Mouse (Mus musculus) mesoderm, embryonic 11.5 days (tissue): ENCODE data around the gene Sik2.

Experiments
- DNase-seq: peaks from one replicate; pipeline ENCODE4 v3.0.0-alpha.2; 2012; ENCODE audit warnings: low read depth, low spot score

Gene Sik2

GRCm38 (mm10) chr9:50986123-50986522, 22.8 kb downstream of the Sik2 start:
- DNase-seq: peak; percentile 33

GRCm38 (mm10) chr9:50981499-50982190, 27.2 kb downstream of the Sik2 start:
- no peak for DNase-seq

- DNase-seq: no peak
Measured at GRCm38 (mm10) chr9:50974631-50975030, 34.2 kb downstream of the Sik2 start.

GRCm38 (mm10) chr9:50970413-50970812, 38.5 kb downstream of the Sik2 start:
- DNase-seq: no peak

- DNase-seq: no peak
Measured at GRCm38 (mm10) chr9:50969266-50969665, 39.6 kb downstream of the Sik2 start.

- DNase-seq: no peak
Measured at GRCm38 (mm10) chr9:50966277-50966676, 42.6 kb downstream of the Sik2 start.

- no peak for DNase-seq
Measured at GRCm38 (mm10) chr9:50965392-50965791, 43.5 kb downstream of the Sik2 start.

- DNase-seq: no peak
Measured at GRCm38 (mm10) chr9:50964911-50965310, 44.0 kb downstream of the Sik2 start.

GRCm38 (mm10) chr9:50957956-50958489, 50.9 kb downstream of the Sik2 start:
- DNase-seq: peak; percentile 56

- no peak for DNase-seq
Measured at GRCm38 (mm10) chr9:50955176-50955575, 53.7 kb downstream of the Sik2 start.

GRCm38 (mm10) chr9:50948097-50948823, 60.6 kb downstream of the Sik2 start:
- DNase-seq: no peak

GRCm38 (mm10) chr9:50946338-50946737, 62.5 kb downstream of the Sik2 start:
- no peak for DNase-seq

GRCm38 (mm10) chr9:50944826-50945225, 64.0 kb downstream of the Sik2 start:
- DNase-seq: no peak

GRCm38 (mm10) chr9:50942711-50943110, 66.2 kb downstream of the Sik2 start:
- DNase-seq: no peak

- DNase-seq: no peak
Measured at GRCm38 (mm10) chr9:50941804-50942401, 67.0 kb downstream of the Sik2 start.

GRCm38 (mm10) chr9:50929986-50930385, 78.9 kb downstream of the Sik2 start:
- no peak for DNase-seq

GRCm38 (mm10) chr9:50925801-50926200, 83.1 kb downstream of the Sik2 start:
- DNase-seq: no peak

GRCm38 (mm10) chr9:50924454-50924853, 84.4 kb downstream of the Sik2 start:
- no peak for DNase-seq

- no peak for DNase-seq
Measured at GRCm38 (mm10) chr9:50922363-50923153, 86.3 kb downstream of the Sik2 start.

GRCm38 (mm10) chr9:50920933-50921895, 87.7 kb downstream of the Sik2 start:
- no peak for DNase-seq

- no peak for DNase-seq
Measured at GRCm38 (mm10) chr9:50919554-50919953, 89.3 kb downstream of the Sik2 start.
